Mouse (Mus musculus) small intestine, adult 2 months (tissue): ENCODE measurements around the gene Rab37. TPM values are rescaled to one million over a fixed set of nuclear protein-coding genes. Genes with fewer than 3 reads are reported as not detected.

Experiments used
- H3K27ac ChIP-seq: fragments of 200-500 bp; 2 replicates; pipeline ENCODE4 v1.5.1; 2012; ENCODE audit warnings: low read depth, low read length, control low read depth, inconsistent platforms; ENCODE audit not compliant: insufficient read depth
- H3K27me3 ChIP-seq: fragments of 200-500 bp; 2 replicates; pipeline ENCODE4 v1.6.1; 2012; ENCODE audit warnings: mild to moderate bottlenecking, moderate library complexity, low read length, inconsistent platforms; ENCODE audit not compliant: control insufficient read depth, insufficient read depth
- H3K36me3 ChIP-seq: fragments of 200-500 bp; 2 replicates; pipeline ENCODE4 v1.6.1; 2012; ENCODE audit warnings: mild to moderate bottlenecking, low read length, control low read depth, inconsistent platforms; ENCODE audit not compliant: control insufficient read depth, insufficient read depth
- H3K4me1 ChIP-seq: fragments of 200-500 bp; 2 replicates; pipeline ENCODE4 v1.6.1; 2012; ENCODE audit warnings: low read length, inconsistent platforms, mixed read lengths; ENCODE audit not compliant: control insufficient read depth, insufficient read depth, insufficient read length
- H3K4me3 ChIP-seq: fragments of 200-500 bp; 2 replicates; pipeline ENCODE4 v1.5.1; 2012; ENCODE audit warnings: low read depth, mild to moderate bottlenecking, control low read depth, inconsistent platforms, low read length, moderate library complexity
- CTCF ChIP-seq: fragments of 200-500 bp; IDR thresholded peaks from 2 replicates; pipeline ENCODE4 v1.5.1; 2012; ENCODE audit warnings: low read depth, mild to moderate bottlenecking, control low read depth, inconsistent platforms, low read length, moderate library complexity, mixed read lengths; ENCODE audit not compliant: insufficient replicate concordance, insufficient read length; ENCODE audit errors: extremely low read depth
- POLR2A ChIP-seq: fragments of 200-500 bp; IDR thresholded peaks from 2 replicates; pipeline ENCODE4 v1.6.1; 2012; ENCODE audit warnings: low read depth, mild to moderate bottlenecking, control low read depth, inconsistent platforms, low read length, moderate library complexity
- whole genome bisulfite sequencing: fragments of 180-500 bp; shearing (Covaris S2); methylation state at CpG from one replicate; pipeline ENCODE4 v1.1.7; 2018; 5-methylcytosine and 5-hydroxymethylcytosine counted together
- polyA plus RNA-seq: library from polyadenylated mRNA; depleted of rRNA; stranded (reverse); fragments of >200 nt; gene quantifications from 2 replicates; pipeline ENCODE4 v1.2.3, GENCODE M21; 2012

Rab37 gene
- polyA plus RNA-seq, 1 experiment = 2.2 TPM

- no peak overlapping the region for H3K27ac ChIP-seq
- H3K4me1 ChIP-seq = peaks cover 7% of the 10 kb centered on the region
- WGBS = 19% methylated on average over 5 of the region's 5 CpGs
- TF ChIP-seq POLR2A (no peak), CTCF (no peak)
- H3K36me3 ChIP-seq = no peaks in the 10 kb centered on the region
- 0 out of 2 replicates have a peak, but pooled peaks cover 5% of the 10 kb centered on the region for H3K27me3 ChIP-seq
- no peak overlapping the region for H3K4me3 ChIP-seq
Observed at GRCm38 (mm10) chr11:115075859-115076258, 15.4 kb upstream of the Rab37 start.

DNA sequence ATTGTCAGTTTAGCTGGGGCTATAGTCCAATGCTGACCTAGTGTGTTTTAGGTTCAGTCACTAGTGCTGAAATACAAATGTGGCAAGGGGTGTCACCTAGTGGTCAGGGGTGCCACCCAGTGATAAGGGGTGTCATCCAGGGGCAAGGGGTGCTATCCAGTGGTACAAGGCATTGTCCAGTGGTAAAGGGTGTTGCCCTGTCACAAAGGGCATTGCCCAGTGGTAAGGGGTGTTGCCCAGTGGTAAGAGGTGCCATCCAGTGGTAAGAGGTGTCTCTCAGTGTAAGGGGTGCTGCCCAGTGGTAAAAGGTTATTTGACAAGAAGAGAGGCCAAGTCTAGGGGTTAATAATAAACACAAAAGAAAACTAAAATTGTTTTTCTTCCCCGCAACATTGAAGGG lies 13.8 kb upstream of the Rab37 start:
- Histone ChIP-seq H3K4me3 (no peak overlapping the region), H3K27me3 (no peaks in the 10 kb centered on the region), H3K4me1 (no peaks in the 10 kb centered on the region; the same call in 1 of the 2 replicates), H3K36me3 (no peaks in the 10 kb centered on the region), H3K27ac (no peak overlapping the region)
- TF ChIP-seq POLR2A (no peak), CTCF (no peak)
- 91% methylated on average over 1 of the region's 1 CpGs for WGBS

GRCm38 (mm10) chr11:115078680-115079079 lies 12.6 kb upstream of the Rab37 start:
- TF ChIP-seq CTCF (no peak), POLR2A (no peak)
- H3K27ac ChIP-seq = no peak overlapping the region
- WGBS = 74% methylated on average over 5 of the region's 5 CpGs
- H3K27me3 ChIP-seq = no peaks in the 10 kb centered on the region
- no peaks in the 10 kb centered on the region for H3K36me3 ChIP-seq
- peaks cover 3% of the 10 kb centered on the region for H3K4me1 ChIP-seq
- H3K4me3 ChIP-seq = no peak overlapping the region

DNA sequence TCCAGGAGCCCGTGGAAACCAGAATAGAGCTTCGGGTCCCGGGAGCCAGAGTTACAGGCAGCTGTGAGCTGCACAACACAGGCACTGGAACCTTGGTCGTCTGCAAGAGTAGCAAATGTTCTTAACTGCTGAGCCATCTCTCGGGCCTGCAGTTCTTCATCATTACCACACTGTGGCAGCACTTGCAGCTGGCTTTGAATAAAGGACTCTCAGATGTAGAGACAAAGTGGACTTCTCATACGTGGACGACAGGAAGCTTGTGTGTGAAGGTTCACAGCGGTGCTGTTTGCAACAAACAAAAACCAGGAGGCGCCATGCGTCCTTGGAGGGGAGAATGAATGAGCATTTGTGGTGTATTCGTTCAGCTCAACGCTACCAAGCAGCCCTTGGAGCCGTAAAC lies 10.3 kb upstream of the Rab37 start:
- TF ChIP-seq CTCF (peak; percentile 62; the same call in 1 of the 2 replicates), POLR2A (no peak)
- H3K4me3 ChIP-seq = no peak overlapping the region
- H3K4me1 ChIP-seq = peaks cover 16% of the 10 kb centered on the region
- no peaks in the 10 kb centered on the region for H3K36me3 ChIP-seq
- 30% methylated on average over 13 of the region's 13 CpGs for WGBS
- H3K27ac ChIP-seq = no peak overlapping the region
- H3K27me3 ChIP-seq = no peaks in the 10 kb centered on the region

GRCm38 (mm10) chr11:115081373-115081772 lies 9.9 kb upstream of the Rab37 start:
- H3K27ac ChIP-seq = no peak overlapping the region
- no peak overlapping the region for H3K4me3 ChIP-seq
- H3K27me3 ChIP-seq = no peaks in the 10 kb centered on the region
- H3K4me1 ChIP-seq = peaks cover 16% of the 10 kb centered on the region
- no peaks in the 10 kb centered on the region for H3K36me3 ChIP-seq
- TF ChIP-seq POLR2A = no peak
- 61% methylated on average over 3 of the region's 3 CpGs for WGBS

- H3K4me3 ChIP-seq = no peak overlapping the region
- WGBS = 66% methylated on average over 6 of the region's 6 CpGs
- TF ChIP-seq POLR2A (no peak), CTCF (no peak)
Observed at GRCm38 (mm10) chr11:115082196-115082595, 9.0 kb upstream of the Rab37 start.

DNA sequence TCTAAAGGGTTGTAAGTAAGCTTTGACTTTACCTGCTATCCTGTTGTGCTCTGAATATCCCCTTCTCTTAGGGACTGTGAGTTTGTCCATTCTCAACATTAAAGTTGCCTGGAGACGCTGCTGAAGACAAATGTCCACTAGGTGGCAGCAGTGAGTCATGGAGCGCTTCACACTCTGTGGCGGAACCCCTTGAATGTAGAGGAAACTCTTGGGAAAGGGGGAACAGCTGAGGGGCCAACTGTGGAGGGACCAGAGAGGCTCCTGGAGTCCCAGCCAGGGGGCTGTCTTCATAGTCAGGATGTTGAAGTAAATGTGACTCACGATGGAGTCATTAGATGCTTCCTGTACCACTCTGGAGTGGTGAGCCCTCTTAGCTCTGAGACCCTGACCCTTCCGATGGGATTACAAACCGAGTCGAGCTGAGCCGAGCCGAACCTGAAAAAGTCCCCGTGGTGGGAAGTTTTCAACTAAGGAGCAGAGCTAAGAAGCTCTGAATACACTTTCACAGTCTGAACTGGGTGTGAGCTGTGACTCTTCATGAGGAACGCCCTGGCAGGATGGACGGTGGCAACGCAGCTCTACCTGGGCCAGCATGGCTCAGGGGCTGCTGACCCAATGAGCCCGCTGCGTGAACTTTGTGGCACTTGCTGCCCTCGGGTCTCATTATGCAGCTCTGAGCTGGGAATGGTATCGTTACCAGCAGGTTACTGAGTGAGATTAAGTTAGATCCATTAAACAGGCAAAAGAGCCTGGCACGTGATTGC lies 7.7 kb upstream of the Rab37 start:
- WGBS = 29% methylated on average over 18 of the region's 18 CpGs
- Histone ChIP-seq H3K27me3 (no peaks in the 10 kb centered on the region), H3K27ac (peak overlapping the region; percentile 66), H3K36me3 (no peaks in the 10 kb centered on the region), H3K4me3 (no peak overlapping the region), H3K4me1 (peaks cover 16% of the 10 kb centered on the region)
- TF ChIP-seq CTCF (peak; percentile 96; the same call in 1 of the 2 replicates), POLR2A (no peak)

More at GRCm38 (mm10) chr11:115082196-115082595, 9.0 kb upstream of the Rab37 start:
- Histone ChIP-seq H3K36me3 (no peaks in the 10 kb centered on the region), H3K27ac (no peak overlapping the region), H3K27me3 (no peaks in the 10 kb centered on the region), H3K4me1 (peaks cover 16% of the 10 kb centered on the region)
